Mouse (Mus musculus) megakaryocyte-erythroid progenitor cell, adult 5-6 weeks (primary cell): ENCODE measurements around the gene Nhlh2. TPM values are rescaled to one million over a fixed set of nuclear protein-coding genes. Genes with fewer than 3 reads are reported as not detected.

Source experiments
- ATAC-seq: replicated peaks from 2 replicates; pipeline ENCODE4 v1.8.0; 2016; ENCODE audit warnings: mild to moderate bottlenecking, inconsistent platforms; ENCODE audit not compliant: severe bottlenecking, poor library complexity, low FRiP score, low TSS enrichment
- total RNA-seq, 2 experiments: library from RNA; stranded (forward) in 1 of 2; stranded (reverse) in 1 of 2; fragments of 200-1000, 215-1000 nt in 1 of 2; fragments of >200 nt in 1 of 2; fragmentation: Nextera tagmentation in 1 of 2; gene quantifications; 2 replicates each; pipeline ENCODE4 v1.2.3; 2014 to 2017

Nhlh2 gene
- total RNA-seq, 2 experiments from 2014 or later = not detected

- ATAC-seq = no peak
Measured at GRCm38 (mm10) chr3:102023337-102023736, 13.5 kb downstream of the Nhlh2 start.

- no peak for ATAC-seq
Measured at GRCm38 (mm10) chr3:102023829-102024228, 14.0 kb downstream of the Nhlh2 start.

GRCm38 (mm10) chr3:102024981-102025451 is 15.1 kb downstream of the Nhlh2 start:
- no peak for ATAC-seq

GRCm38 (mm10) chr3:102025659-102026058 is 15.8 kb downstream of the Nhlh2 start:
- no peak for ATAC-seq

GRCm38 (mm10) chr3:102027880-102028279 is 18.0 kb downstream of the Nhlh2 start:
- 0 out of 2 replicates have a peak, but pooled peaks have one; percentile 44 for ATAC-seq

- ATAC-seq = no peak
Measured at GRCm38 (mm10) chr3:102037806-102038205, 27.9 kb downstream of the Nhlh2 start.

- ATAC-seq = no peak
Measured at GRCm38 (mm10) chr3:102038608-102039007, 28.7 kb downstream of the Nhlh2 start.

- ATAC-seq = no peak
Measured at GRCm38 (mm10) chr3:102041632-102042031, 31.8 kb downstream of the Nhlh2 start.

GRCm38 (mm10) chr3:102045071-102045470 is 35.2 kb downstream of the Nhlh2 start:
- no peak for ATAC-seq

GRCm38 (mm10) chr3:102047532-102047931 is 37.7 kb downstream of the Nhlh2 start:
- ATAC-seq = no peak

GRCm38 (mm10) chr3:102049207-102050104 is 39.6 kb downstream of the Nhlh2 start:
- ATAC-seq = no peak

GRCm38 (mm10) chr3:102052036-102052435 is 42.2 kb downstream of the Nhlh2 start:
- no peak for ATAC-seq

- ATAC-seq = no peak
Measured at GRCm38 (mm10) chr3:102053293-102053692, 43.4 kb downstream of the Nhlh2 start.

- ATAC-seq = no peak
Measured at GRCm38 (mm10) chr3:102055878-102056277, 46.0 kb downstream of the Nhlh2 start.

GRCm38 (mm10) chr3:102060065-102060464 is 50.2 kb downstream of the Nhlh2 start:
- ATAC-seq = no peak

GRCm38 (mm10) chr3:102061923-102062670 is 52.2 kb downstream of the Nhlh2 start:
- peak; percentile 30; the same call in 1 of the 2 replicates for ATAC-seq

GRCm38 (mm10) chr3:102062671-102063010 is 52.8 kb downstream of the Nhlh2 start:
- ATAC-seq = no peak

GRCm38 (mm10) chr3:102063273-102064120 is 53.6 kb downstream of the Nhlh2 start:
- no peak for ATAC-seq

GRCm38 (mm10) chr3:102064566-102064965 is 54.7 kb downstream of the Nhlh2 start:
- no peak for ATAC-seq
